Mouse (Mus musculus) myocyte (in vitro differentiated cells): ENCODE measurements around the gene Rbm28.

Source experiments
- E2F4 ChIP-seq: IDR thresholded peaks from one replicate; pipeline ENCODE4 v1.6.1; 2011; ENCODE audit warnings: mild to moderate bottlenecking, control low read depth, moderate library complexity; ENCODE audit not compliant: insufficient read depth
- MAX ChIP-seq: IDR thresholded peaks from one replicate; pipeline ENCODE4 v1.6.1; 2011; ENCODE audit warnings: low read depth, mild to moderate bottlenecking, control low read depth
- POLR2A ChIP-seq: IDR thresholded peaks from one replicate; pipeline ENCODE4 v1.6.1; 2011; ENCODE audit warnings: low read depth, mild to moderate bottlenecking, control low read depth, moderate library complexity; ENCODE audit not compliant: insufficient read length
- TCF12 ChIP-seq: IDR thresholded peaks from one replicate; pipeline ENCODE4 v1.6.1; 2011; ENCODE audit warnings: mild to moderate bottlenecking, control low read depth; ENCODE audit not compliant: poor library complexity, insufficient read depth, severe bottlenecking
- TCF3 ChIP-seq: IDR thresholded peaks from one replicate; pipeline ENCODE4 v1.6.1; 2011; ENCODE audit warnings: low read depth, control low read depth; ENCODE audit not compliant: insufficient read length
- USF1 ChIP-seq: IDR thresholded peaks from one replicate; pipeline ENCODE4 v1.6.1; 2011; ENCODE audit warnings: low read depth, mild to moderate bottlenecking, control low read depth, moderate library complexity

GRCm38 (mm10) chr6:29079291-29079690, 85.5 kb downstream of the Rbm28 start:
- TF ChIP-seq POLR2A (no peak), MAX (no peak), TCF12 (no peak), USF1 (no peak), E2F4 (no peak), TCF3 (no peak)
